Mouse (Mus musculus) bone marrow, adult 2 months (tissue): ENCODE measurements around the gene Nckap1.

Experiments used
- CTCF ChIP-seq: fragments of 200-500 bp; IDR thresholded peaks from 2 replicates; pipeline ENCODE4 v1.5.1; 2011; ENCODE audit warnings: low read length, control low read depth; ENCODE audit not compliant: control insufficient read depth, insufficient read depth
- POLR2A ChIP-seq: fragments of 200-500 bp; IDR thresholded peaks from 2 replicates; pipeline ENCODE4 v1.6.1; 2011; ENCODE audit warnings: low read depth, mild to moderate bottlenecking, control low read depth, low read length, borderline replicate concordance; ENCODE audit not compliant: control insufficient read depth

DNA sequence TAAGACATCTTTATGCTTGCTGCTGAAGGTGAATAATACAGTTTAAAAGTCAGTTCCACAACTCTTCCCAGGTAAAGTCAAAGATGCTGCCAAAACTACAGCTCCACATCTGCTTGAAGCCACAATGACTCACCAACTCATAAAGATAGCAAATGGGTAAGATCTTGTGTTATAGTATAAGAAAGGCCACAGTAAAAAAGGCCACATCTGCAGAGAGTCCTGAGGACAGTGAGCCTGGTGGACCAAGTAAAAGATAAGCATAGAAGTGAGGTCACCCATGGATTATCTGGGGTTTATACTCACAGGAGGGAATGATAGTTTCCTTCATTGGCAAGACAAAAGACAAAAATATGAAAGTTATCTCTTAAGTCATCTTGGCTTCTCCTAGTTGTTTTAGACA, 18.9 kb downstream of the Nckap1 start:
- TF ChIP-seq POLR2A (no peak), CTCF (no peak)
